Mouse (Mus musculus): ENCODE measurements at regions not wholly inside any gene's neighbourhood (a gene's known extent, or its start where the extent isn't known, plus 50 kb on each side); places are given as distances from the start of the nearest gene placed in this dataset.

DNA sequence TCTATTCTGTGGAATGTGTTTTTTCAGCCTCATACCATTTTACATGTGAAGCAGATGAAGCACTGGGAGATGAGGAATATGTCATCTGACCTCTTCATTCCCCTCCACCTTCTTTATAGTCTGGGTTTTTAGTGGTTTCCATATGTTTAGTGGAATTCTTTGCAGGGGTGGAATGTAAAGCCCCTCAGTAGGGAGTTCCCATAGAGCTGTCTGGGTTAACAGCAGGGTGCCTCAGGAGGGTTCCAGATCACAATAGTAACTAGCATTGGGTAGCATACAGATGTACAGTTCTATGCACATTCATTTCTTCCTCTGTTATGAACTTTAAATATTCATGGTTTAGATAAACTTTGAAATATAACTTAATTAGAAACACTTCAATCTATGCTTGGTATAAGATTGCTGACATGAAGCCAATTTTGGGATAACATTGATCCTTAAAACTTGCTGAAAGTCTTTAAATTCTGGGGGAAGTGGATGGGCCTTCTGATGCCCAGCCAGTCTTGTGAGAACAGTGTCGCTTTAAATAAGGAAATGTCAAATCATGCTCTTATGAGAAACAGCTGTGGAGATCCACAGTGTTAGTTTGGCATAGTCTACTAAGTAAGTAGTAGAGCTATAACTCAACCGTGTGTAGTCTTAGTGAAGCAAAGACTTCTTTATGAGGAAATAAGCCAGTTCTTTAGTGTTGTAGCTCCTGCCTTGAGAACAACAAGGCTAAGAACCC, 832.1 kb downstream of the Epha7 start:
- no peak for TF ChIP-seq CTCF (IDR thresholded peaks at IDR 0.05; ENCODE audit: borderline replicate concordance, insufficient read depth, low read depth, low read length)
- no peak for TF ChIP-seq POLR2A (IDR thresholded peaks at IDR 0.05; ENCODE audit: borderline replicate concordance, insufficient read depth, low read length)
